Mouse (Mus musculus) liver, embryonic 12.5 days (tissue): ENCODE results near the gene Utp14a. TPM values are rescaled to one million over a fixed set of nuclear protein-coding genes. Genes with fewer than 3 reads are reported as not detected.
A peak's percentile ranks its signal among the peaks of the same experiment; 100 is the strongest.
"Not testable (repeated sequence)": the region's sequence is repeated elsewhere in the genome, so short reads cannot be mapped to it uniquely, and the experiment has no call there.

Source experiments
- ATAC-seq: fragments of 200-750 bp; cut with Nextera tagmentation; 2 replicates; pipeline ENCODE4 v1.8.0; 2017; ENCODE audit warnings: moderate number of reproducible peaks, mild to moderate bottlenecking, moderate library complexity
- H3K27ac ChIP-seq: fragments of 300-500 bp; sonication (generic); 2 replicates; pipeline ENCODE4 v1.5.1; 2016; ENCODE audit warnings: mild to moderate bottlenecking
- H3K27me3 ChIP-seq: fragments of 300-500 bp; sonication (generic); replicated peaks from 2 replicates; pipeline ENCODE4 v1.6.1; 2016; ENCODE audit warnings: mild to moderate bottlenecking, moderate library complexity
- H3K36me3 ChIP-seq: fragments of 300-500 bp; sonication (generic); 2 replicates; pipeline ENCODE4 v1.6.1; 2016; ENCODE audit warnings: mild to moderate bottlenecking, moderate library complexity
- H3K4me1 ChIP-seq: fragments of 300-500 bp; sonication (generic); 2 replicates; pipeline ENCODE4 v1.6.1; 2016
- H3K4me2 ChIP-seq: fragments of 300-500 bp; sonication (generic); 2 replicates; pipeline ENCODE4 v1.6.1; 2016; ENCODE audit warnings: mild to moderate bottlenecking, moderate library complexity
- H3K4me3 ChIP-seq: fragments of 300-500 bp; sonication (generic); 2 replicates; pipeline ENCODE4 v1.5.1; 2016; ENCODE audit warnings: mild to moderate bottlenecking, moderate library complexity
- H3K9ac ChIP-seq: fragments of 300-500 bp; sonication (generic); 2 replicates; pipeline ENCODE4 v1.6.1; 2016; ENCODE audit warnings: mild to moderate bottlenecking, moderate library complexity
- H3K9me3 ChIP-seq: fragments of 300-500 bp; sonication (generic); replicated peaks from 2 replicates; pipeline ENCODE4 v1.6.1; 2016; ENCODE audit warnings: mild to moderate bottlenecking, moderate library complexity
- WGBS: fragments of 180-500 bp; shearing (Covaris S2); methylation state at CpG from one replicate; pipeline ENCODE4 v1.1.7; 2016; ENCODE audit not compliant: insufficient replicate concordance; 5-methylcytosine and 5-hydroxymethylcytosine counted together
- polyA plus RNA-seq: library from polyadenylated mRNA; unstranded; fragments of >200 nt; fragmentation: Nextera tagmentation; extraction: Ambion mirVana; gene quantifications from 2 replicates; pipeline ENCODE4 v1.2.1, GENCODE M21; 2016

Utp14a gene
- polyA plus RNA-seq, result 19.3 and 22.5 TPM in 2 replicates

DNA sequence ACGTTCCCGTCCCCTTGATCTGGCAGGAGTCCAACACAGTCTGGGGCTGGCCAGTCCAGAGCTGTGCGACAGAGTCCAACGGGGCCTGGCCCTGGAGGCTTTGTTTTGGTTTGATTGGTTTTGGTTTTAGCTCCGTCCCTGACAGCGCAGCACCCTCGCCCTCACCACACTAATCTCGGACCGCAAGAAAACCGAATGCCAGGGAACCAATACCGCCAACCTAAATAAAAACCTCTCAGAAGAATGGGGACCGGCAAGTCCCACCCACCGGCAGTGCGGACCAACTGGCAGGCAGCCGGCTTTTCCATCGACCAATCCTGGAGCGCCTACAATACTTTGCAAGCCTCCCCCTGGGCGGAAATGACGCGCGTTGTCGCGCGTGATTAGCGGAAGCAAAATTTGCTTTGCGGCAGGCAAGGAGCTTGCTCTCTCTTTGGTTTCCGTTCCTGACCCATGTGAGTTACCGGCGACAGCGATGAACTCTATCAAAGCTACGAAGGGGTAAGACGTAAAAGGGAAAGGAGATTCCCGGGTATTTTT, at the start of gene Utp14a:
Utp14a (plus strand) TSS at position 395 of the 540 bp plus-strand sequence.
- no peaks in the 10 kb centered on the region for H3K9me3 ChIP-seq
- peak within 1 kb of the TSS; percentile 67 for H3K4me3 ChIP-seq
- H3K4me1 ChIP-seq, result peaks cover 10% of the 10 kb centered on the region
- 2% methylated on average over 33 of the region's 33 CpGs for WGBS
- H3K9ac ChIP-seq, result peak within 1 kb of the TSS; percentile 69
- H3K27ac ChIP-seq, result peak within 1 kb of the TSS; percentile 86
- H3K27me3 ChIP-seq, result no peaks in the 10 kb centered on the region
- H3K4me2 ChIP-seq, result peak within 1 kb of the TSS; percentile 75
- peaks cover 24% of the 10 kb centered on the region for H3K36me3 ChIP-seq
- ATAC-seq, result peak; percentile 97

DNA sequence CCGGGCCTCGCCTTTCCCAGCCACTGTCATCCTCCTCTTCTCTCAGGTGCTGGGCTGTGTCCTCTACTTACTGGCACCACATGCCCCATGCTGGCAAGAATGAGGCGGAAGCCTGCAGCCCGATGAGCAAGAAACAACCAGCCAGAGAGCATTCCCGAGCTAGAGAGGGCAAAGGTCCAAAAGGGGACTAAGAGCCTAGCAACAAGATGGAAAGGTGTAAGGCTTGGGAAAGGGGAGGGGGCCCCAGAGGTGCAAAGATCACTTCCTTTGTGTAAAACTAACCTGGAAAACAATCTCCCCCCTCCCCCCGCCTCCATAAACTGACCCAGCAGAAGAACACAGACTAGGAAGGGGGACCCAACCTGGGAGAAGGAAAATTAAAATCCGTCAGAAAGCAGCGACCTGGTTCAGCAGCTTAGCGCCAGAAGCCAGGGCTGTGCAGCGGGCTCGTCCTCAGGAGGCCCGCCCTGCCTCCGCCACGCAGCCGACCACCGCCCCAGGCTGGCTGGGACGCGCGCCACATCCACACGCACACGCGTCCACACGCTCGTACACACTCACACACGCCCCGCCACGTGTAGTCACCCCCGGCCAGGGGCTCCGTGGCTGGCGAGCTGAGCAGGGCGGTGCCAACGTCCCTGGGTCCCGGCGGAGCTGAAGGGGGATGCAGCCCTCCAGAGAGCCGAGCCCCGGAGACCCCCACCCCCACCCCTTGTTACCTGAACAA, 48.7 kb upstream of the Utp14a start:
- 9% methylated on average over 33 of the region's 36 CpGs for WGBS
- ATAC-seq, result peak; percentile 77
- H3K4me1 ChIP-seq, result peaks cover 9% of the 10 kb centered on the region; the same call in 1 of the 2 replicates
- peak overlapping the region; percentile 73 for H3K4me3 ChIP-seq
- peak overlapping the region; percentile 80 for H3K9ac ChIP-seq
- H3K27ac ChIP-seq, result peak overlapping the region; percentile 75
- H3K36me3 ChIP-seq, result no peaks in the 10 kb centered on the region
- H3K9me3 ChIP-seq, result no peaks in the 10 kb centered on the region
- no peaks in the 10 kb centered on the region for H3K27me3 ChIP-seq
- H3K4me2 ChIP-seq, result peak overlapping the region; percentile 73

DNA sequence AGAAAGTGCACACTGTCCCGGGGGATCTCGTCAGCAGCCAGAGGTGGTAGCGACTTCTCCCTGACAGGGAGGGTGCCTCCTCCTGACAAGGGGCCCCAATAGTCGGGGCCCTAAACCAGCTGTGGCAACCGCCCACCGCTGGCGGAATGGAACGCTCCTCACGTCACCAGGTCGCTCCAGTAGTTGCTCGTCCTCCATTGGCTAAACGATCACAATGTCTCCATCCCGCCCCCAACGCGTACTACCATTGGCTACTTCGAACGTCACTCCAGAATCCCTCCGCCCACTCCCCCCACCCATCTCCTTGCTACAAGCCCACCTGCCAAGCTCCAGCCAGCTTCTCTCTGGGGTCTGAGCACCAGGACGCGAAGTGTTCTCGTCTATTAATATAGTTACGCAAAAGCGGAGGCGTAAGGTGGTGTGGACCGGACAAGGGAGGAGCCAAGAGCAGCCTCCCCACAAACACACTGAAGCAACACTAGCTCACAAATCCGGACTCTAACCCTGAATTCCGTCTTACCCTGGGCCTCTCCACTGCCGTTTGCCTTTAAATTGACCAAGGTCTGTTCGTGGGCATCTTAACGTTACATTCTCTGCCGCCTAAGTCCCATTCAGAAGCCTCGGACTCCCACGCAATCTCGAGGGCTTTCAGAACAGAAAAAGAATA, 48.0 kb upstream of the Utp14a start, which contains the start of gene Zdhhc9:
Zdhhc9 (minus strand) TSS at position 360 of the 667 bp plus-strand sequence.
- peak within 1 kb of the TSS; percentile 76 for H3K27ac ChIP-seq
- no peaks in the 10 kb centered on the region for H3K36me3 ChIP-seq
- H3K4me2 ChIP-seq, result peak within 1 kb of the TSS; percentile 73
- WGBS, result 10% methylated on average over 34 of the region's 34 CpGs
- peak within 1 kb of the TSS; percentile 73 for H3K4me3 ChIP-seq
- H3K27me3 ChIP-seq, result no peaks in the 10 kb centered on the region
- no peaks in the 10 kb centered on the region for H3K9me3 ChIP-seq
- H3K4me1 ChIP-seq, result peaks cover 9% of the 10 kb centered on the region; the same call in 1 of the 2 replicates
- peak; percentile 99 for ATAC-seq
- peak within 1 kb of the TSS; percentile 80 for H3K9ac ChIP-seq

DNA sequence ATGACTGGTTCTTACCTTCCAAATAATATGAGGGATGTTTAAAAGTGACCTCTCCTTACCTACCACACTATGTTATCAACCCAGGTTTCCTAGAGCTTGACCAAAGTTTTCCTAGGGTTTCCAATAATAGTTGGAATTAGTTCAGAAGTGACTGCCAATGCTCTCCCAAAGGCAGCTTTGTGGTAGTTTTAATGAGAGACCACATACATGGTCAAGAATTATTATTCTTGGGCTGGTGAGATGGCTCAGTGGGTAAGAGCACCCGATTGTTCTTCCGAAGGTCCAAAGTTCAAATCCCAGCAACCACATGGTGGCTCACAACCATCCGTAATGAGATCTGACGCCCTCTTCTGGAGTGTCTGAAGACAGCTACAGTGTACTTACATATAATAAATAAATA, 46.9 kb upstream of the Utp14a start:
- not testable (repeated sequence) for H3K27ac ChIP-seq, ATAC-seq, H3K9ac ChIP-seq, H3K36me3 ChIP-seq, H3K4me3 ChIP-seq, H3K27me3 ChIP-seq, H3K4me2 ChIP-seq, H3K9me3 ChIP-seq, H3K4me1 ChIP-seq
- 76% methylated on average over 3 of the region's 4 CpGs for WGBS

DNA sequence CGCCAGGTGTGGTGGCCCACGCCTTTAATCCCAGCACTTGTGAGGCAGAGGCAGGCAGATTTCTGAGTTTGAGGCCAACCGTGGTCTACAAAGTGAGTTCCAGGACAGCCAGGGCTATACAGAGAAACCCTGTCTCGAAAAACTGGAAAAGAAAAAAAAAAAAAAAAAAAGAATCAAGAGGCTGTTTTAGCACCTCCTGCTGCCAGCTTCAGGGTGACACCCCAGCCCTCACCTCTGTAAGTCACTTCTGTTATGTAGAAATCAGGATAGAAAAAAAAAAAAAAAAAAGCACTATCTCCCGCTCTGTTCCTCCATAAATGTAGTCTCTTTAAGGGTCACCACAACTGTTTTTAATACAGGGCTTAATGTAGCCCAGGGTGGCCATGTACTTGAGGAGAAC, 37.2 kb upstream of the Utp14a start:
- Histone ChIP-seq H3K9me3 (no peaks in the 10 kb centered on the region), H3K4me2 (no peak overlapping the region), H3K9ac (no peak overlapping the region), H3K27me3 (no peaks in the 10 kb centered on the region), H3K4me1 (no peaks in the 10 kb centered on the region), H3K36me3 (no peaks in the 10 kb centered on the region), H3K4me3 (no peak overlapping the region), H3K27ac (no peak overlapping the region)
- no peak for ATAC-seq
- 67% methylated on average over 5 of the region's 5 CpGs for WGBS

DNA sequence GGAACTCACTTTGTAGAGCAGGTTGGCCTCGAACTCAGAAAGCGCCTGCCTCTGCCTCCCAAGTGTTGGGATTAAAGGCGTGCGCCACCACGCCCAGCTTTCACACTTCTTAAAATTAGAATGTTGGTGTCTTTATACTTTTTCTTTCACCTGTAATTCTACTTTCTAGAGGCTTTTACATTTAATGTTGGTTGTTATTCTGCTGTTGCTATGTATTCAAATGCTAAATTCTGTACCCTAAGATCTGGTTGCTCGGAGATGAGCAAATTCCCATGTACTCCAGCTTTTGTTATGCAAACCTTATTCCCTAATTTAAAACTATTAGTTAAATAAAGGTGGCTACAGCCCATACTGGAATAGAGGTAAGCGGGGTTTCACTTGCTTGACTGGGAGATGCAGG, 34.0 kb upstream of the Utp14a start:
- no peak overlapping the region for H3K27ac ChIP-seq
- no peaks in the 10 kb centered on the region for H3K4me1 ChIP-seq
- 75% methylated on average over 7 of the region's 7 CpGs for WGBS
- no peaks in the 10 kb centered on the region for H3K36me3 ChIP-seq
- no peaks in the 10 kb centered on the region for H3K27me3 ChIP-seq
- no peak overlapping the region for H3K4me3 ChIP-seq
- H3K9ac ChIP-seq, result no peak overlapping the region
- ATAC-seq, result no peak
- H3K4me2 ChIP-seq, result no peak overlapping the region
- no peaks in the 10 kb centered on the region for H3K9me3 ChIP-seq

DNA sequence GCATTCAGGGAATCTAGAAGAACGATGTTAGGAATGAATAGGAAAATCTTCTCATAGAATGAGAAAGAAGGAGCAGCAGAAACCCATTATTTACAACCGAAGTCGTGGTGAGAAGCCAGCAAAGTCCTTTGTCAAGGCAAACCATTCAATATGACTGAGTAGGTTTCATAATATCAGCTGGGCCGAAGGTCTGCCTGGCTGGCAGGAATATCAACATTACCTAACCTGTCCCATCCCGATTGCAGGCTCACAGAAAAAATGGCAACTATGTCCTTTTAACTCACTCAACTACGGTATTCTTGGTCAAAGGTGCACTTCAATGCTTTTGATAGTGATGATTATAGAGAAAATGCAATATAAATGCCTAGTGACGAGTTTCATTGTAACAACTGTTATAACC, 30.4 kb upstream of the Utp14a start:
- Histone ChIP-seq H3K4me3 (no peak overlapping the region), H3K27me3 (no peaks in the 10 kb centered on the region), H3K9ac (no peak overlapping the region), H3K4me2 (no peak overlapping the region), H3K9me3 (no peaks in the 10 kb centered on the region), H3K36me3 (no peaks in the 10 kb centered on the region), H3K27ac (no peak overlapping the region), H3K4me1 (no peaks in the 10 kb centered on the region)
- ATAC-seq, result no peak
- WGBS, result 60% methylated on average over 7 of the region's 7 CpGs

DNA sequence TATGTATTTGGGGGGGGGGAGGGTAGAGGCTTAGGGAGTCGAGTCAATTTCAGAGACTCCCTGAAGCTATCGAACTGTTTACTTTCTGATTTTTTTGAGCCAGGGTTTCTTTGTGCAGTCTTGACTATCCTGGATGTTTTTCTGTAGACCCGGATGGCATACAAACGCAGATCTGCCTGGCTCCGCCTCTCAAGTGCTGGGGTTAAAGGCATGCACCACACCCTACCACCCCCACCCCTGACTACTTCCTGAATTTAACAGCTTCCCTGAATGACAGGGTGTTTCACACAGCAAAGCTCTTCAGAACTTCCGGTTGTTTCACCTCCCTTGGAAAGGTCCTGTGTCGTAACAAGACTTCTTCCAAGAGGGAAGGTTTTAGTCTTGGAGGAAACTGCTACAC, 22.2 kb upstream of the Utp14a start:
- H3K4me1 ChIP-seq, result peaks cover 10% of the 10 kb centered on the region; the same call in 1 of the 2 replicates
- 0 out of 2 replicates have a peak overlapping the region, but pooled peaks have one; percentile 30 for H3K27ac ChIP-seq
- H3K9ac ChIP-seq, result no peak overlapping the region
- H3K27me3 ChIP-seq, result no peaks in the 10 kb centered on the region
- H3K4me2 ChIP-seq, result peak overlapping the region; percentile 37
- no peak overlapping the region for H3K4me3 ChIP-seq
- peak; percentile 76 for ATAC-seq
- 23% methylated on average over 7 of the region's 7 CpGs for WGBS
- H3K36me3 ChIP-seq, result no peaks in the 10 kb centered on the region
- H3K9me3 ChIP-seq, result no peaks in the 10 kb centered on the region

DNA sequence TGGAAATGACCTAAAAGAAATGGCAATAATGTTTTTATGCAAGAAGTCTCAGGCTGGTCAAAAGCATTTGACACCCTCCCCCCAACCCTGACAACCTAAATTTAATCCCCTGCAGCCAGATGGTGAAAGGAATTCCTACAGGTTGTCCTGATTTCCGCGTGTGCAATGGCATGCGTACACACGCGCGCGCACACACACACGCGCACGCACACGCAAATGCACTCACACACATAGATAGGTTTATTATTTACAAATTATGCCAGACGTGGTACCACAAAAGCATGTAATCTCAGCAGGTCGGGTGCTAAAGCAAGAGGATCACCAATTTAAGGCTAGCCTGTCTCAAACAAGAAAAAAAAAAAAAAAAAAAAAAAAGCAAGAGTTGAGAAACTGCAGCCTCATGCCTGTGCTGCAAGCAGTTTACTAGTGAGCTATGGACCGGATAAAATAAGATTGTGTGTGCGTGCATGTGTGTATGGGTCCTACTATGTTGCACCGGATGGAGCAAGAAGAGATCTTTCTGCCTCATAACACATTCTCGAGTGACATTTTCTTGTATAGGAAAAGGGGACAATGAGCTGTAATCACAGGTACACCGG, 733 bp upstream of the Utp14a start:
- Histone ChIP-seq H3K36me3 (peaks cover 18% of the 10 kb centered on the region), H3K4me2 (peak overlapping the region; percentile 75), H3K4me3 (peak overlapping the region; percentile 67), H3K27me3 (0 out of 2 replicates have a peak, but pooled peaks cover 3% of the 10 kb centered on the region), H3K9me3 (no peaks in the 10 kb centered on the region), H3K27ac (peak overlapping the region; percentile 86), H3K4me1 (peaks cover 10% of the 10 kb centered on the region), H3K9ac (peak overlapping the region; percentile 69)
- peak; percentile 68 for ATAC-seq
- WGBS, result 9% methylated on average over 18 of the region's 18 CpGs

DNA sequence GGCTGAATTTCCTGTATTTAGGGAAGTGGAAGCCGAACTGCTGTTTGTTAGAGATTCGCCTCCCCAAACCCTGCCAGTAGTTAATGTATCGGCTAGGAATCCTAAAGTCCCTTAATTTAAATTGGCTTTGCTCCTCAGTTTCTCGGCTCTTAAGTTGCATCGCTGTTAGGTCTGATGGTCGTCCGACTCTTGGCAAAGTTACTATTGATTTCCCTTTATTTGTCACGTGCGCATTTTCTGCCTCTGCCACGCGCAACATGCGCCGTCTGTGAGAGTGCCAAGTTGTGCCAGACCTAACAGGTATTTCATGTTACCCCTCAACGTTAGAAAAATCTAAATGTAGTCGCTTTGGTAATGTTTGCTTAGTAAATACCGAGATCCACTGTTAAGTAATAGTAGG, 349 bp downstream of the Utp14a start:
- peak overlapping the region; percentile 67 for H3K4me3 ChIP-seq
- WGBS, result 5% methylated on average over 16 of the region's 16 CpGs
- no peaks in the 10 kb centered on the region for H3K9me3 ChIP-seq
- H3K4me2 ChIP-seq, result peak overlapping the region; percentile 75
- peaks cover 10% of the 10 kb centered on the region for H3K4me1 ChIP-seq
- H3K36me3 ChIP-seq, result peaks cover 29% of the 10 kb centered on the region
- 0 out of 2 replicates have a peak, but pooled peaks have one; percentile 12 for ATAC-seq
- H3K9ac ChIP-seq, result peak overlapping the region; percentile 65
- H3K27ac ChIP-seq, result peak overlapping the region; percentile 43; the same call in 1 of the 2 replicates
- H3K27me3 ChIP-seq, result no peaks in the 10 kb centered on the region

DNA sequence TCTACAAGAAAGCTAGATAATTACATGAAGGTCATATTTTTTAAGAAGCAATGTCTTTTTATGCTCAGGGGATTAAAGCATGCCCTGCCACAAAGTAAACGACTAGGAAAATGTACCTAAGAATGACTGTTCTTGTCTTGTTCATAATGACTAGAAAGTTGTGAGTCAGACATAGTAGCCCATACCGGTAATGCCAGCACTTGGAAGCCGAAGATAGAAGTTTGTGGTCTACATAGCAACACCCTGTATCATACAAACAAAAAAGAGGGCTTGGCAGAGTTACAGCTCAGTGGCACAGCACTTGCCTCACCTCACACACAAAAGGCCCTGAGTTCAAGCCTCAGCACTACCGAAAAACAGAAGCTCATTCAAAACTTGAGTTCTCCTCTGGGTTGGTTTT, 15.0 kb downstream of the Utp14a start:
- Histone ChIP-seq H3K9me3 (no peaks in the 10 kb centered on the region), H3K4me1 (no peaks in the 10 kb centered on the region), H3K36me3 (peaks cover 62% of the 10 kb centered on the region), H3K27me3 (no peaks in the 10 kb centered on the region), H3K9ac (no peak overlapping the region), H3K4me2 (no peak overlapping the region), H3K27ac (no peak overlapping the region), H3K4me3 (no peak overlapping the region)
- 77% methylated on average over 4 of the region's 4 CpGs for WGBS
- ATAC-seq, result no peak

DNA sequence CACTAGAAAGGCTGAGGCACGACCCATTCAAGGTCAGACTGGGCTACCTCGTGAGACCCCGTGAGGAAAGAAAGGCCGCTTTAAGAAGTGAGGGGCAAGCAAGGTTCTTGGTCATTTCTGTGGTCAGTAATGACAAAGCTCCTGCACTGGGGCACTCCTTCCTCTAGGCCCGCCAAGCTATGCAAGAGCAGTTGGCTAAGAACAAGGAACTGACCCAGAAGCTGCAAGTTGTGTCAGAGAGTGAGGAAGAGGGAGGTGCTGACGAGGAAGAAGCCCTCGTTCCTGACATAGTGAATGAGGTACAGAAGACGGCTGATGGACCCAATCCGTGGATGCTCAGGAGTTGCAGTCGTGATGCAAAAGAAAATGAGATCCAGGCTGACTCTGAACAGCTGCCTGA, 18.0 kb downstream of the Utp14a start:
- Histone ChIP-seq H3K27ac (no peak overlapping the region), H3K9me3 (no peaks in the 10 kb centered on the region), H3K36me3 (peaks cover 61% of the 10 kb centered on the region), H3K27me3 (no peaks in the 10 kb centered on the region), H3K4me3 (no peak overlapping the region), H3K4me2 (no peak overlapping the region), H3K4me1 (no peaks in the 10 kb centered on the region), H3K9ac (no peak overlapping the region)
- 79% methylated on average over 10 of the region's 10 CpGs for WGBS
- ATAC-seq, result no peak
